Mouse (Mus musculus): ENCODE measurements around the gene Cdk19.

- no peak for TF ChIP-seq CTCF (IDR thresholded peaks at IDR 0.05; ENCODE audit: extremely low read depth, insufficient read depth, insufficient read length, insufficient replicate concordance)
- no peak for TF ChIP-seq POLR2A (IDR thresholded peaks at IDR 0.05; ENCODE audit: low read depth, low read length)
Observed at GRCm38 (mm10) chr10:40346776-40347403, 7.5 kb downstream of the Cdk19 start.

All from spleen, adult 2 months (tissue).